Mouse (Mus musculus): ENCODE results near the gene Ccdc157.
"Not testable (repeated sequence)": the region's sequence is repeated elsewhere in the genome, so short reads cannot be mapped to it uniquely, and the experiment has no call there.

The Ccdc157 gene

GRCm38 (mm10) chr11:4127059-4127458, 33.0 kb downstream of the Ccdc157 start:
- DNase-seq, result no peak

- peak; percentile 23 for DNase-seq
Measured at GRCm38 (mm10) chr11:4123922-4124321, 36.2 kb downstream of the Ccdc157 start.

DNA sequence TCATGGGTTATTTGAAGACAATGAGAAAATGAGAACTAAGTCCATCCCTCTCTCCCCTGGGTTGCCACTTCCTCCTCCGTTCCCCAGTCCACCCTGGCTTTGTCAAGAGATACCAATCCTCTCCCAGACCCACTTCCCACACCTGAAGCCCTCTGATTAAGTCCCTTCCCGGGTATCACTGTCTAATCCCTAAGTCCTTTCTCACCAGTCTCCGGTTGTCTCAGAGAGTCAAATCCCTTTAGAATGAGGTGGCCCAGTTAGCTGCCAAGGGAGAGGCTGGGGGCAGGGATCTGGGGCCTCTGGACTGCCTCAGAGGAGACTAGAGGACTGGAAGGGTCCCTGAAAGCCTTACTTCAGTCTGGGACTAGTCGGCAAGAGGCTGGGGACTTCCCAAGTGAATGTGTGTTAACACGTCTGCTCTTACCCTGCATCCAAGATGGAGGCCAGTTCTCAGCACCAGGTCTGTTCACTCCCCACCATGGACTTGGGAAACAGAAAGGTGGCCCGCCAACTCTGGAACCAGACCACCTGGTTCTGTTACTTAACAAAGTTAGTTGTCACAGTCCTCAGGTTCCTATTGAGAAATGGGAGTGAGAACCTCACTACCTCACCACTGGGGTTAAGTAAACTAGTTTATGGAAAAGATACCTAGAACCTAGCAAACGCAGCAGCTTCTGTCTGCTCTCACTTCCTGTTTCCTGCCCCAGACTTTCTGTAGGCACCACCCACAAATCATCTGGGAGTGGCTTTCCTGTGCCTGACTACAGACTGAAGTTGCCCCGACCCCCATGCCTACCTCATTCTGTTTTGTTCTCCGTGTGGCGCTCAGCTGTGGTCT, 37.1 kb downstream of the Ccdc157 start, which contains the start of gene Sec14l2:
Gene Sec14l2 (minus strand): TSS at position 674 of the 838 bp plus-strand sequence.
- no peak for DNase-seq

- DNase-seq, result no peak
Measured at GRCm38 (mm10) chr11:4122226-4122625, 37.9 kb downstream of the Ccdc157 start.

DNA sequence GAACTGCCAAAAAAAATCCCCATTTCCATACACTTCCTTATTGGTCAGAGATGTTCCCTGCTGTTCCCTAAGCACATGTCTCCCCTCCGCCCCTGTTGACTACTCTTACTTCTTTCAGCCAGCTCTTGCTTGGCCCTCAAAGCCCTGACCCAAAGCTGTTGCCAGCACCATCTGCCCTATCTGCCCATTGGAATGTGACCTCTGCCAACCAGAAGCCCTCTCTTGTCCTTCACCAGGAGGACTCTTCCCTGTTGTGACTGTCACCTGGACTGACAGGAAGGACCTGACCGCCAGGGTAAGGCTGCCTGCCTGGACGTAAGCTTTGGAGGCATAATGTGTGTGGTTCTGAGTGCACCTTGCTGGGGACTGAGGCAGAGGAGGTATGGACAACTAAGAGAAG, 38.4 kb downstream of the Ccdc157 start:
- no peak for DNase-seq

DNA sequence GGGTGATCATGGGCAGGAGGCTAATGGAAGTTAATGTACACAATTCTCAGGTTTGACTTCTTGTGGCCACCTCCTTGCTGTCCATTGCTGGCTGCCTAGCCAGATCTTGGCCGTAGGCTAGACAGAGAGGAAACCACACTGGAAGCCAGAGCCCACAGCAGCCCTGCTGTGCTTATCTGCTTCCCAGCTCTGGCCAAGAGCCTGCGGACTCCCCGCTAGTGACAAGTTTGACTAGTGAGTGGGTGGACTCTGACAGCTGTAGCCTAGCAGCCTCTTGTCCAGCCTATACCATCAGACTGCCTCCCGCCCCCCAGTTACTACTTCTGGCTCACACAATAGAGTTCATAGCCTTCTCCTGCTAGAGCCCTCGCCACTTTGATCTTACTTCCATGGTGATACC, 40.5 kb downstream of the Ccdc157 start:
- DNase-seq, result no peak

DNA sequence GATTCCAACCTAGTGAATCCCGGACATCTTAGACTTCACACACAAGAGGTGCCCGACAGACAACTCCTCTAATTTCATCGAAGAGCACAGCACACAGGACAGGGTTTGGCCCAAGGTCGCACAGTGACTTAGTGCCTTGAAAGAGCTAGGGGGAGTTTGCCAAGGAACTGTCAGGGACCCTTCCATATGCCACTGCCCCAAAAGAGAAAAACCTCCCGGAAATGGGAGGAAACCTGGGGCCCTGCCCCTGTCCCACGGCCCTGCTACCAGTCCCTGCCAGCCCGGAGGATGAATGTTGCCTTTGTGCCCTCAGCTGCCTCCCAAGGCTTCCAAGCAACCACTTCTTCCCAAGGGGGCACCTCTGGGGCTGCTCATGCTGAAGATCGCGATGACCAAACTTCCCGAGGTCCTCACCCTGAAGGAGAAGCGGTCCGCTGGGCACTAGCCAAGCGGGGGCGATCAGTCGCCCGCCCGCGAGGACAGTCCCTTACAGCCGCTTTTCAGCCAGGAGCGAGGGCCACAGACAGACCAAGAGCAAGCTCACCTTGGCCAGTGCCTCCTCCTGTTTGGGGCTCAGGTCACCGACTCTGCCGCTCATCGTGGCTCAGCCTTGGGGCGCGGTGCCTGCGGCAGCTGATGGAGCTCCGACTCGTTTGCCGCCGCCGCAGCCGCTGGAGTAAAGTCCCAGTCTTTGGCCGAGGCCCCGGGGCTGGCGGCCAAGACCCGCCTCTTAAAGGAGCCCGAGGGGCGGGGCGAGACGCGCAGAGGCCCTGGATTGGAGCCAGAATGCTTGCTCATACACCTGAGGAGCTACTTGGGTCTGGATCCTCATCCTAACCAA, 41.8 kb downstream of the Ccdc157 start:
- peak; percentile 84 for DNase-seq

GRCm38 (mm10) chr11:4117372-4118071, 42.6 kb downstream of the Ccdc157 start:
- peak; percentile 17 for DNase-seq

DNA sequence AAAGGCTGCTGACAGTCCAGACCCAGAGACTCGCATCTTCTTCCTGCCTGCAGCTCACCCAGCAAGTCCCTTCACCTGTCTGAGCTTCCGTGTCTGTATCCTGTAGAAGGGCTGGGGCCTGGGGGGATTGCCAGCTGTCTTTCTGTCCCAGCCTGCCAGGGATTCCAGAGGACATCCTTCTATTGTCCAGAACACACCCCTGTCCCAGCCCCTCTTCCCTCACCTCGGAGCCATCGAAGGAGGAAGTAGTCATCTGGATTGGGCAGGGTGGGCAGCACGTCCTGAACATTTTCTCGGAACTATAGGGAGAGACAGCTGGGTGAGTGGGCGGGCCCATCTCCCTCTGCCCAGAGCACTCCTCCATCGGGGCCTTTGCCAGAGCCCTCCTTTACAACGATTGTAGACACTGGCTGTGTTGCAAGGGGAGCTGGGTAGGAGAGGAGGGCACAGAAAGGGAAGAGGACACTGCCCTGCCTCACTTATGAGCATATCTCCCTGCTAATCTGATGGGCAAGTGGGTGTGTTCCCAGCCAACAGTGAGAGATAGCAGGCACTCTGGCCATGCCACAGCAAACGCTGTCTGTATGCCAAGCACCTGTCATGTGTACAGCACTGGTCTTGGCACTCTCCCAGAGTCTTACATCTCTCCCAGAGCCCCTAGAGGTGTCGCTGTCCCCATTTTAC, 43.5 kb downstream of the Ccdc157 start:
- no peak for DNase-seq

GRCm38 (mm10) chr11:4115407-4115806, 44.7 kb downstream of the Ccdc157 start:
- DNase-seq, result no peak

- not testable (repeated sequence) for DNase-seq
Measured at GRCm38 (mm10) chr11:4114541-4114940, 45.6 kb downstream of the Ccdc157 start.

GRCm38 (mm10) chr11:4113970-4114369, 46.1 kb downstream of the Ccdc157 start:
- no peak for DNase-seq

GRCm38 (mm10) chr11:4113496-4113895, 46.6 kb downstream of the Ccdc157 start:
- no peak for DNase-seq

- DNase-seq, result no peak
Measured at GRCm38 (mm10) chr11:4112861-4113260, 47.2 kb downstream of the Ccdc157 start.

GRCm38 (mm10) chr11:4112033-4112432, 48.1 kb downstream of the Ccdc157 start:
- no peak for DNase-seq

- DNase-seq, result no peak
Measured at GRCm38 (mm10) chr11:4108691-4109090, 51.4 kb downstream of the Ccdc157 start.

GRCm38 (mm10) chr11:4107901-4108300, 52.2 kb downstream of the Ccdc157 start:
- DNase-seq, result not testable (repeated sequence)

- no peak for DNase-seq
Measured at GRCm38 (mm10) chr11:4105444-4105843, 54.6 kb downstream of the Ccdc157 start.

- no peak for DNase-seq
Measured at GRCm38 (mm10) chr11:4104989-4105388, 55.1 kb downstream of the Ccdc157 start.

GRCm38 (mm10) chr11:4103522-4103921, 56.6 kb downstream of the Ccdc157 start:
- no peak for DNase-seq

GRCm38 (mm10) chr11:4101851-4102250, 58.2 kb downstream of the Ccdc157 start:
- no peak for DNase-seq

- DNase-seq, result no peak
Measured at GRCm38 (mm10) chr11:4099447-4099846, 60.6 kb downstream of the Ccdc157 start.

DNA sequence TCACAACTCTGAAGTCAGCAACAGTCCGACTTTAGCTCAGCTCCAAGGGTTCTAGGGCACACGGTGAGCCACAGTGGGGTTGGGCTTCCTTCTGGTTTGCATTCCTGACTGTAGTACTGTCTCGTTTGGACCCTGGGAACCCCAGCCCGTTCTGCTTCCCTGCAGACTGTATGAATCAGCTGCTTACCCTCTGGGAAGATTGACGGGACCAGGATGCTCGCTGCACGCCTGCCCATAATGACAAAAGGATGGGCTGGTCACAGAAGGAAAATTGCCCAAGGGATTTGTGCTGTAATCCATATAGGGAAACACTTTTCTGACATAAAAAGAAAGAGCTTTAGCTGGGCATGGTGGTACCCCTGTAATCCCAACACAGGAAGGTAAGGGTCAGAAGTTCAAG, 61.3 kb downstream of the Ccdc157 start:
- DNase-seq, result no peak

All from embryo, embryonic 11 days (tissue).